Mouse (Mus musculus) kidney, adult 2 months (tissue): ENCODE data around the gene Dapk1.

ENCODE experiments used
- CTCF ChIP-seq: fragments of 200-500 bp; conservative IDR thresholded peaks from 2 replicates; pipeline ENCODE4 v1.5.1; 2011; ENCODE audit warnings: low read depth, mild to moderate bottlenecking, control low read depth, low read length, moderate library complexity, mixed read lengths; ENCODE audit not compliant: insufficient read depth, insufficient read length
- POLR2A ChIP-seq: fragments of 200-500 bp; IDR thresholded peaks from one replicate; pipeline ENCODE4 v1.6.1; 2011; ENCODE audit warnings: low read depth, low read length, control low read depth

GRCm38 (mm10) chr13:60629419-60629818 is 27.7 kb downstream of the Dapk1 start:
- TF ChIP-seq CTCF (no peak), POLR2A (no peak)
